Mouse (Mus musculus) thymus, postnatal 10 days (tissue): ENCODE data around the gene Ccdc92.

ENCODE experiments used
- DNase-seq, 2 experiments: peaks; one replicate each; pipeline ENCODE4 v3.0.0; 2021; ENCODE audit warnings: low spot score in 2 of 2

Gene Ccdc92

GRCm38 (mm10) chr5:124862013-124862866, at the start of gene Ccdc92, which contains the start of gene Zfp664:
Ccdc92 (minus strand) TSS chr5:124862424.
Zfp664 (plus strand) TSS chr5:124862691.
- peak; percentile 97 to 99 for DNase-seq

GRCm38 (mm10) chr5:124908860-124909259, 46.6 kb upstream of the Ccdc92 start:
- DNase-seq: peak; percentile 72 to 82

- peak; percentile 69 to 74 for DNase-seq
Observed at GRCm38 (mm10) chr5:124906890-124907289, 44.7 kb upstream of the Ccdc92 start.

GRCm38 (mm10) chr5:124903852-124904251, 41.6 kb upstream of the Ccdc92 start:
- no peak for DNase-seq

- DNase-seq: no peak
Observed at GRCm38 (mm10) chr5:124902195-124902594, 40.0 kb upstream of the Ccdc92 start.

GRCm38 (mm10) chr5:124901675-124902074, 39.5 kb upstream of the Ccdc92 start:
- DNase-seq: no peak

- no peak for DNase-seq
Observed at GRCm38 (mm10) chr5:124900738-124901490, 38.7 kb upstream of the Ccdc92 start.

- peak; percentile 73 to 92 for DNase-seq
Observed at GRCm38 (mm10) chr5:124899945-124900631, 37.9 kb upstream of the Ccdc92 start.

- no peak for DNase-seq
Observed at GRCm38 (mm10) chr5:124896135-124896534, 33.9 kb upstream of the Ccdc92 start.

GRCm38 (mm10) chr5:124891921-124892370, 29.7 kb upstream of the Ccdc92 start:
- no peak for DNase-seq

GRCm38 (mm10) chr5:124888661-124889060, 26.4 kb upstream of the Ccdc92 start:
- DNase-seq: no peak

GRCm38 (mm10) chr5:124883877-124884276, 21.7 kb upstream of the Ccdc92 start:
- no peak for DNase-seq

GRCm38 (mm10) chr5:124879801-124880200, 17.6 kb upstream of the Ccdc92 start:
- DNase-seq: no peak

- no peak for DNase-seq
Observed at GRCm38 (mm10) chr5:124879251-124879650, 17.0 kb upstream of the Ccdc92 start.

GRCm38 (mm10) chr5:124873890-124874601, 11.8 kb upstream of the Ccdc92 start:
- DNase-seq: no peak

GRCm38 (mm10) chr5:124873096-124873495, 10.9 kb upstream of the Ccdc92 start:
- DNase-seq: no peak

- DNase-seq: no peak
Observed at GRCm38 (mm10) chr5:124872033-124872432, 9.8 kb upstream of the Ccdc92 start.

- DNase-seq: peak; percentile 42 to 68
Observed at GRCm38 (mm10) chr5:124868981-124869380, 6.8 kb upstream of the Ccdc92 start.

- DNase-seq: peak; percentile 22 to 30
Observed at GRCm38 (mm10) chr5:124862871-124863741, 882 bp upstream of the Ccdc92 start.

- DNase-seq: peak; percentile 29 to 31
Observed at GRCm38 (mm10) chr5:124861463-124861862, 761 bp downstream of the Ccdc92 start.
